Mouse (Mus musculus): ENCODE measurements at regions not wholly inside any gene's neighbourhood (a gene's known extent, or its start where the extent isn't known, plus 50 kb on each side); places are given as distances from the start of the nearest gene placed in this dataset.
A peak's percentile ranks its signal among the peaks of the same experiment; 100 is the strongest.
"Not testable (repeated sequence)": the region's sequence is repeated elsewhere in the genome, so short reads cannot be mapped to it uniquely, and the experiment has no call there.

GRCm38 (mm10) chr4:10670846-10671428 is 203.4 kb upstream of the 2610301B20Rik start:
- DNase-seq (ENCODE audit: low read depth), result no peak

GRCm38 (mm10) chr4:10691086-10691485 is 183.2 kb upstream of the 2610301B20Rik start:
- no peak for DNase-seq (ENCODE audit: low read depth)

- DNase-seq (ENCODE audit: low read depth), result no peak
Observed at GRCm38 (mm10) chr4:10692860-10693259, 181.4 kb upstream of the 2610301B20Rik start.

- DNase-seq (ENCODE audit: low read depth), result no peak
Observed at GRCm38 (mm10) chr4:10693446-10694105, 180.7 kb upstream of the 2610301B20Rik start.

- not testable (repeated sequence) for DNase-seq (ENCODE audit: low read depth)
Observed at GRCm38 (mm10) chr4:10694106-10694748, 180.1 kb upstream of the 2610301B20Rik start.

GRCm38 (mm10) chr4:10697225-10697836 is 177.0 kb upstream of the 2610301B20Rik start:
- no peak for DNase-seq (ENCODE audit: low read depth)

- no peak for DNase-seq (ENCODE audit: low read depth)
Observed at GRCm38 (mm10) chr4:10698637-10699036, 175.7 kb upstream of the 2610301B20Rik start.

GRCm38 (mm10) chr4:10701479-10701878 is 172.8 kb upstream of the 2610301B20Rik start:
- no peak for DNase-seq (ENCODE audit: low read depth)

GRCm38 (mm10) chr4:10703212-10703611 is 171.1 kb upstream of the 2610301B20Rik start:
- DNase-seq (ENCODE audit: low read depth), result no peak

GRCm38 (mm10) chr4:10707016-10707657 is 167.2 kb upstream of the 2610301B20Rik start:
- DNase-seq (ENCODE audit: low read depth), result no peak

- no peak for DNase-seq (ENCODE audit: low read depth)
Observed at GRCm38 (mm10) chr4:10707658-10708056, 166.6 kb upstream of the 2610301B20Rik start.

GRCm38 (mm10) chr4:10711939-10712533 is 162.3 kb upstream of the 2610301B20Rik start:
- DNase-seq (ENCODE audit: low read depth), result no peak

GRCm38 (mm10) chr4:10723341-10723740 is 151.0 kb upstream of the 2610301B20Rik start:
- no peak for DNase-seq (ENCODE audit: low read depth)

- no peak for DNase-seq (ENCODE audit: low read depth)
Observed at GRCm38 (mm10) chr4:10727894-10728293, 146.4 kb upstream of the 2610301B20Rik start.

GRCm38 (mm10) chr4:10745207-10745606 is 129.1 kb upstream of the 2610301B20Rik start:
- no peak for DNase-seq (ENCODE audit: low read depth)

- DNase-seq (ENCODE audit: low read depth), result no peak
Observed at GRCm38 (mm10) chr4:10748816-10749215, 125.5 kb upstream of the 2610301B20Rik start.

GRCm38 (mm10) chr4:10750377-10751062 is 123.8 kb upstream of the 2610301B20Rik start:
- not testable (repeated sequence) for DNase-seq (ENCODE audit: low read depth)

- DNase-seq (ENCODE audit: low read depth), result peak; percentile 10
Observed at GRCm38 (mm10) chr4:10753176-10753575, 121.1 kb upstream of the 2610301B20Rik start.

- DNase-seq (ENCODE audit: low read depth), result no peak
Observed at GRCm38 (mm10) chr4:10759491-10759890, 114.8 kb upstream of the 2610301B20Rik start.

- no peak for DNase-seq (ENCODE audit: low read depth)
Observed at GRCm38 (mm10) chr4:10767676-10768075, 106.6 kb upstream of the 2610301B20Rik start.

- peak; percentile 77 for DNase-seq (ENCODE audit: low read depth)
Observed at GRCm38 (mm10) chr4:10770026-10770643, 104.2 kb upstream of the 2610301B20Rik start.

Measured in induced T-regulatory cell, adult 2 months (primary cell).